Mouse (Mus musculus): ENCODE data around the gene AU021092. TPM values are rescaled to one million over a fixed set of nuclear protein-coding genes. Genes with fewer than 3 reads are reported as not detected.

Gene AU021092
- polyA plus RNA-seq (2014; fragmentation: Illumina TruSeq; extraction: RNeasy Lipid Tissue Mini Kit (QIAGEN cat#74804); ENCODE audit: low read depth, low replicate concordance) = 0.57 TPM

DNA sequence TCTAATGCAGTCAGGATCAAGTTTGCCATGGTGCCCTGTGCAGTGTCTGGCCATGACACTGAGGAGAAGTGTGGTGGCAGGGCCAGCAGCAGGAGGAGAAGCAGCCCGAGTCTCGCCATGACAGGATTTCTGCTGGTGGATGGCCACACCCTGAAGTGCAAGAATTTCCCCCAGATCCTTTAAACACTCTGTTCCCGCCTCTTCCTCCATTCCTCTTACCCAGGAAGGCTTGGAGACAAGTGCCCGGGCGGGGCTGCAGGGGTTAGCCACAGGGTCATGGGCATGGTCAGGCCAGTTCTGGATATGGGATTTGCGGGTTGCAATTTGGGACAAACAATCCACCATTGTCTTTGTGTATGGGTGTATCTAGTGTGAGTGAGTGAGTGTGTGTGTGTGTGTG lies at the start of gene AU021092:
TSS of gene AU021092 (minus strand) at position 160 of the 400 bp plus-strand sequence.

DNA sequence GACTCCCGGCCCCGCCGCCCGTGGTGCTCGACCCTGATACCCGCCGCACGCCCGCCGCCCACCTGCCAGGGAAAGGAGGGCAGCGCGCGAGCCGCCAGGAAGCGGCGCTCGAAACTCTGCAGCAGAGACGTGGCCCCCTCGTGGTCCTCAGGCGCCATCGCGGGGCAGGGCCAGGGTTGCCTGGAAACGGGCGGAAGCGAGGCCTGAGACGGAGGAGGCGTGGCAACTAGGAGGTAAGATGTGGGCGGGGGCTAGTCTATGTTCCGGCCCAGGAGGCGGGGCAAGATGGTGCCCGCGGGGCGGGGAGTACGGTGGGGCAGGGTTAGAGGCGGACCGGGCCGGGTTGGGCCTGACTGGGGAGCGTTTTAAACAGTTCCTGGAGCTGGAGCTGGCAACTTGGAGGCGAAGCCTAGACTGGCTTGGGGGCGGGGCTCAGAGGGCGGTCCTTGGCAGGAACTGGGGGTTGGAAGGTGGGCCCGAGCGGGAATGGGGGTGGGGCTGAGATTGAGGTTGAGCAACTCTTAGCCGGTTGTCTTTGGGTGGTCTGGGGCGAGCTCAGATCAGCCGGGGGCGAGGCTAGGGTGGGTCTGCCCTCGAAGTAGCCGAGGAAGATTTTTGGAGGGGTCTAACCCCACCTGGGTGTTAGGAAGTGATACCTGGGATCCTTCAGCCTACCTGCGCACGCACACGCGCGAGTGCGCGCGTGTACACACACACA lies 33.8 kb upstream of the AU021092 start, which contains the start of gene Eef2kmt:
TSS of gene Eef2kmt (minus strand) at position 205 of the 718 bp plus-strand sequence.

DNA sequence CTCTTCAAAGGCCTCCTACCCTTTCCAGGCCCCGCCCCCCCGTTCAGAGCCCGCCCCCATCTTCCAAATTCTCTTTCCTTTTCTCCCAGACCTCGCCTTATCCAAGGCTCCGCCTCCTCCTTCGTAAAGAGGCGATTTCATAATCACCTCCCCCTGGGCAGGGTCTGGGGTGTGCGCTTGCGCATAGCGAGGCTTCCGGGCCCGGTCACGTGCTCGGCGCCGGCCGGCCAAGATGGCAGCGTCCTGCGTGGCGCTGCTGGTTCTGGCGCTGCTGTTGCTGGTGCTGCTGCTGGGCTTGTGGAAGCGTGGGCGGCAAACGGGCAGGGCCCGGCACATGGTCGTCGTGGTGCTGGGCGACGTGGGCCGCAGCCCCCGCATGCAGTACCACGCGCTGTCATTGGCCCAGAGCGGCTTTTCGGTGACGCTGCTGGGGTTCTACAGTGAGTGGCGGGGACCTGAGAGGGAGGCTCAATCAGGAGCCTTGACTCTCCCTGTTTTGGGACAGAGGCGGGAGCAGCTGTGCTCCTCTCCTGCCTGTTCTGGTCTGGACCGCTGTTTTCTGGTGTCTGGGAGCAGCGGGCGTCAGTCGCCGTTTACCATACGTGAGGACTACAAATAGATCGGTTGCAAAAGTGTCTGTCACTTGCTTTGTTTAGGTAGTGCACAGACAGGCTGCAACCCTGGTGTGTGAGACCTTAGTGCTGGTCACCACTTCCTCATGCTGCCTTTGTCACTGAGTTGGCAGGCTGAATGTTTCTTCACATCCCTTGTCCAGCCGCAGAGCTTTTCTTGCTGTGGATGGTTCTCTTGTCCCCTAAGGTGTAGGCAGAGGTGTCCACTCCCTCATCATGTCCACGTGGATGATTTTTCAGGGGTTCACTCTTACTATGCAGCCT lies 11.6 kb upstream of the AU021092 start, which contains the start of gene Alg1:
TSS of gene Alg1 (plus strand) at position 204 of the 896 bp plus-strand sequence.

DNA sequence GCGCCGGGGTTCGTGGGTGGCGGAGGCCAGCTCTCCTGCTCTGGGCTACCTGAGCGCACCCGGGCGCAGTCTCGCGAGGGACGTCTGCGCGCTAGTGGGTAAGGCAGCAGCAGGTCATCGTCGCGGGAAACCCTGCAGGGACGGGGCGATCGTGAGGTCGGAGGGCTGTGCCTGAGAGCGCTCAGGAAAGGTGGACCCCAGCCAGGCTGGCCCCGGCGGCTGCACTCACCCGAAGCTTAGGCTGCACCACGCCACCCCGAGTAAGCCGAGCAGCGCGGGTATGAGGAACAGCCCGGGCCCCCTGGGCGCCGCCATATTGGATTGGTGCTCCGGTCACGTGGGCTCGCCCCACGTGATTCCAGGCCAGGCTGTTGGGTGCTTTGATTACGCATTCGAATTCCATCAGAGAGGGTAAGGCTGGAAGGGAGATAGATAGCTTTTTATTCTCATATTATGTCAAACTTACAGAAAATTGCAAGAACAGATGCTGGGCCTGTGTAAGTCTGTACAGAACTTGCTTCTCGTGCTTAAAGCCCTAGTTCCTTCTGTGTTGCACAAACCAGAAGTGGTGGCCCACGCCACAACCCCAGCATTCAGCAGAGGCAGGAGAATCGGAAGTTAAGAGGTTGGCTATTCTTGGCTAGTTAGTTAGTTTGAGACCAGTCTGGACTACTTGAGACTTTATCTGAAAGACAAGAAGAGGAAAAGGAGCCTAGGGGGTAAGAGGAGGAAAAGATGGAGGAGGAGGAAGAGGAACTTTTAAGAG lies 18.2 kb downstream of the AU021092 start, which contains the start of gene Nagpa:
TSS of gene Nagpa (minus strand) at position 345 of the 766 bp plus-strand sequence.

Other genes starting within 250 kb of the AU021092 start
- gene Sept12, start 224.4 kb downstream of the AU021092 start, polyA plus RNA-seq (2014; fragmentation: Illumina TruSeq; extraction: RNeasy Lipid Tissue Mini Kit (QIAGEN cat#74804); ENCODE audit: low read depth, low replicate concordance) = not detected
- gene Smim22, start 215.0 kb downstream of the AU021092 start, polyA plus RNA-seq (2014; fragmentation: Illumina TruSeq; extraction: RNeasy Lipid Tissue Mini Kit (QIAGEN cat#74804); ENCODE audit: low read depth, low replicate concordance) = not detected
- 1.3 TPM for gene Rogdi, start 208.7 kb downstream of the AU021092 start, polyA plus RNA-seq (2014; fragmentation: Illumina TruSeq; extraction: RNeasy Lipid Tissue Mini Kit (QIAGEN cat#74804); ENCODE audit: low read depth, low replicate concordance)
- 82.7 TPM for gene Glyr1, start 172.4 kb downstream of the AU021092 start, polyA plus RNA-seq (2014; fragmentation: Illumina TruSeq; extraction: RNeasy Lipid Tissue Mini Kit (QIAGEN cat#74804); ENCODE audit: low read depth, low replicate concordance)
- gene Ubn1, start 172.2 kb downstream of the AU021092 start, polyA plus RNA-seq (2014; fragmentation: Illumina TruSeq; extraction: RNeasy Lipid Tissue Mini Kit (QIAGEN cat#74804); ENCODE audit: low read depth, low replicate concordance) = 19.7 TPM
- gene Ppl, start 89.9 kb downstream of the AU021092 start, polyA plus RNA-seq (2014; fragmentation: Illumina TruSeq; extraction: RNeasy Lipid Tissue Mini Kit (QIAGEN cat#74804); ENCODE audit: low read depth, low replicate concordance) = 1.7 TPM
- not detected for gene Sec14l5, start 75.2 kb downstream of the AU021092 start, polyA plus RNA-seq (2014; fragmentation: Illumina TruSeq; extraction: RNeasy Lipid Tissue Mini Kit (QIAGEN cat#74804); ENCODE audit: low read depth, low replicate concordance)
- 0.53 TPM for gene Nagpa, start 18.3 kb downstream of the AU021092 start, polyA plus RNA-seq (2014; fragmentation: Illumina TruSeq; extraction: RNeasy Lipid Tissue Mini Kit (QIAGEN cat#74804); ENCODE audit: low read depth, low replicate concordance)
- gene Alg1, start 11.3 kb upstream of the AU021092 start, polyA plus RNA-seq (2014; fragmentation: Illumina TruSeq; extraction: RNeasy Lipid Tissue Mini Kit (QIAGEN cat#74804); ENCODE audit: low read depth, low replicate concordance) = 0.77 TPM
- 2.7 TPM for gene Eef2kmt, start 33.7 kb upstream of the AU021092 start, polyA plus RNA-seq (2014; fragmentation: Illumina TruSeq; extraction: RNeasy Lipid Tissue Mini Kit (QIAGEN cat#74804); ENCODE audit: low read depth, low replicate concordance)

Measured in kidney, adult 10 weeks (tissue).